14 mouse cellular contexts compared by ENCODE assay signal in genomic region chr11:50162338-50163050, GRCm38 (mm10). TPM values are rescaled to one million over a fixed set of nuclear protein-coding genes. Genes with fewer than 3 reads are reported as not detected.
DNase-seq lines count a peak whose midpoint lies in the region; ATAC-seq and TF ChIP-seq lines count a peak whose summit lies in the region.
"Had no signal": no experiment of that assay in that cellular context is flagged by ENCODE, and none has a peak within 500 bp of the region (broad histone marks: within the 10 kb centered on the region; RNA-seq: fewer than 3 reads in every experiment).

No protein-coding gene starts in this region.

- ATAC-seq in midbrain, embryonic 11.5 days (ENCODE audit: low FRiP score), result no peak
- no peak for ATAC-seq in midbrain, embryonic 16.5 days
- peak; percentile 28; the same call in 1 of the 2 replicates for ATAC-seq in liver, embryonic 16.5 days (ENCODE audit: low read depth)

- TF ChIP-seq CTCF in kidney, adult 2 months (conservative IDR thresholded peaks at IDR 0.05; ENCODE audit: insufficient read depth, insufficient read length, low read depth, low read length), result no peak

- TF ChIP-seq POLR2A in kidney, adult 2 months (IDR thresholded peaks at IDR 0.05; ENCODE audit: low read depth, low read length), result no peak

- DNase-seq in kidney, adult 2 months, result peak; percentile 46
- DNase-seq in kidney, adult 11 months, result no peak
- peak; percentile 41 for DNase-seq in midbrain, embryonic 11.5 days (ENCODE audit: low spot score, missing footprints)
- DNase-seq in frontal cortex, postnatal 36 days (ENCODE audit: low spot score in 2 of 2), result no peak
- DNase-seq in right cerebral cortex, postnatal 36 days (ENCODE audit: low spot score in 2 of 2), result no peak
- DNase-seq in hindbrain, embryonic 10.5 days (ENCODE audit: low spot score), result no peak
- DNase-seq: cerebellum, adult 11-12 months had no signal

- H3K4me1 ChIP-seq in kidney, adult 2 months (ENCODE audit: control insufficient read depth, insufficient read depth, low read length), result peaks cover 15% of the 10 kb centered on the region; the same call in 1 of the 2 replicates
- H3K4me1 ChIP-seq in midbrain, embryonic 11.5 days (ENCODE audit: control insufficient read depth, insufficient read depth, low read length), result no peaks in the 10 kb centered on the region
- H3K4me1 ChIP-seq in midbrain, embryonic 16.5 days (ENCODE audit: control insufficient read depth, insufficient read depth, low read length), result no peaks in the 10 kb centered on the region
- H3K4me1 ChIP-seq in liver, embryonic 16.5 days (ENCODE audit: control insufficient read depth, low read depth, low read length), result peaks cover 8% of the 10 kb centered on the region
- no peaks in the 10 kb centered on the region for H3K4me1 ChIP-seq in hindbrain, embryonic 10.5 days (replicated peaks)
- H3K4me1 ChIP-seq: embryonic facial prominence, embryonic 15.5 days; forebrain, embryonic 12.5 days; hindbrain, embryonic 15.5 days; midbrain, embryonic 13.5 days; neural tube, embryonic 13.5 days had no signal

- H3K36me3 ChIP-seq in kidney, adult 2 months (ENCODE audit: control insufficient read depth, insufficient read depth, low read length), result no peaks in the 10 kb centered on the region
- peaks cover 13% of the 10 kb centered on the region for H3K36me3 ChIP-seq in midbrain, embryonic 11.5 days (ENCODE audit: control insufficient read depth, insufficient read depth, low read length)
- H3K36me3 ChIP-seq in midbrain, embryonic 16.5 days (ENCODE audit: control insufficient read depth, insufficient read depth, low read length), result peaks cover 43% of the 10 kb centered on the region
- peaks cover 4% of the 10 kb centered on the region for H3K36me3 ChIP-seq in liver, embryonic 16.5 days (ENCODE audit: control insufficient read depth, insufficient read depth)
- H3K36me3 ChIP-seq in hindbrain, embryonic 10.5 days, result peaks cover 82% of the 10 kb centered on the region

- peak overlapping the region; percentile 6; the same call in 1 of the 2 replicates for H3K27ac ChIP-seq in kidney, adult 2 months (ENCODE audit: insufficient read depth, low read depth, low read length)
- no peak overlapping the region for H3K27ac ChIP-seq in midbrain, embryonic 11.5 days (ENCODE audit: low read depth, low read length)
- H3K27ac ChIP-seq in midbrain, embryonic 16.5 days (ENCODE audit: low read length), result no peak overlapping the region
- H3K27ac ChIP-seq in liver, embryonic 16.5 days (ENCODE audit: low read length), result no peak overlapping the region
- no peak overlapping the region for H3K27ac ChIP-seq in hindbrain, embryonic 10.5 days
- H3K27ac ChIP-seq: embryonic facial prominence, embryonic 15.5 days; forebrain, embryonic 12.5 days; hindbrain, embryonic 15.5 days; midbrain, embryonic 13.5 days; neural tube, embryonic 13.5 days had no signal

- H3K9ac ChIP-seq in midbrain, embryonic 11.5 days (ENCODE audit: low read length), result no peak overlapping the region
- H3K9ac ChIP-seq in midbrain, embryonic 16.5 days (ENCODE audit: low read depth, low read length), result no peak overlapping the region
- H3K9ac ChIP-seq in liver, embryonic 16.5 days (ENCODE audit: low read depth, low read length), result no peak overlapping the region
- H3K9ac ChIP-seq: embryonic facial prominence, embryonic 15.5 days; forebrain, embryonic 12.5 days; hindbrain, embryonic 15.5 days; midbrain, embryonic 13.5 days; neural tube, embryonic 13.5 days had no signal

- H3K9me3 ChIP-seq in midbrain, embryonic 11.5 days (ENCODE audit: control insufficient read depth, low read length), result no peaks in the 10 kb centered on the region
- H3K9me3 ChIP-seq in midbrain, embryonic 16.5 days (replicated peaks; ENCODE audit: control insufficient read depth, low read length, poor library complexity, severe bottlenecking), result no peaks in the 10 kb centered on the region
- no peaks in the 10 kb centered on the region for H3K9me3 ChIP-seq in liver, embryonic 16.5 days (replicated peaks; ENCODE audit: control insufficient read depth, low read length)
- H3K9me3 ChIP-seq in hindbrain, embryonic 10.5 days, result no peaks in the 10 kb centered on the region
- H3K9me3 ChIP-seq: embryonic facial prominence, embryonic 15.5 days; forebrain, embryonic 12.5 days; hindbrain, embryonic 15.5 days; midbrain, embryonic 13.5 days; neural tube, embryonic 13.5 days had no signal

- H3K4me3 ChIP-seq in kidney, adult 2 months (ENCODE audit: insufficient read depth, low read depth, low read length), result no peak overlapping the region
- H3K4me3 ChIP-seq in midbrain, embryonic 11.5 days (ENCODE audit: low read depth, low read length), result no peak overlapping the region
- H3K4me3 ChIP-seq in midbrain, embryonic 16.5 days (ENCODE audit: low read depth, low read length), result no peak overlapping the region
- H3K4me3 ChIP-seq in liver, embryonic 16.5 days (ENCODE audit: low read depth, low read length), result no peak overlapping the region
- no peak overlapping the region for H3K4me3 ChIP-seq in hindbrain, embryonic 10.5 days
- H3K4me3 ChIP-seq: embryonic facial prominence, embryonic 15.5 days; forebrain, embryonic 12.5 days; hindbrain, embryonic 15.5 days; midbrain, embryonic 13.5 days; neural tube, embryonic 13.5 days had no signal

- no peaks in the 10 kb centered on the region for H3K27me3 ChIP-seq in kidney, adult 2 months (replicated peaks; ENCODE audit: control insufficient read depth, insufficient read depth, low read length)
- H3K27me3 ChIP-seq in midbrain, embryonic 11.5 days (ENCODE audit: control insufficient read depth, insufficient read depth, low read length), result no peaks in the 10 kb centered on the region
- no peaks in the 10 kb centered on the region for H3K27me3 ChIP-seq in midbrain, embryonic 16.5 days (ENCODE audit: control insufficient read depth, insufficient read depth, low read depth, low read length)
- no peaks in the 10 kb centered on the region for H3K27me3 ChIP-seq in liver, embryonic 16.5 days (ENCODE audit: control insufficient read depth, insufficient read depth, low read depth, low read length)
- no peaks in the 10 kb centered on the region for H3K27me3 ChIP-seq in hindbrain, embryonic 10.5 days (ENCODE audit: insufficient read depth, poor library complexity, severe bottlenecking)
- H3K27me3 ChIP-seq: embryonic facial prominence, embryonic 15.5 days; forebrain, embryonic 12.5 days; hindbrain, embryonic 15.5 days; midbrain, embryonic 13.5 days; neural tube, embryonic 13.5 days had no signal

- no peak overlapping the region for H3K4me2 ChIP-seq in midbrain, embryonic 11.5 days
- no peak overlapping the region for H3K4me2 ChIP-seq in midbrain, embryonic 16.5 days (ENCODE audit: low read length)
- H3K4me2 ChIP-seq in liver, embryonic 16.5 days (ENCODE audit: low read depth, low read length), result no peak overlapping the region
- H3K4me2 ChIP-seq: embryonic facial prominence, embryonic 15.5 days; forebrain, embryonic 12.5 days; hindbrain, embryonic 15.5 days; midbrain, embryonic 13.5 days; neural tube, embryonic 13.5 days had no signal

- 98% methylated on average over 3 of the region's 3 CpGs for WGBS in kidney, adult 2 months
- WGBS in midbrain, embryonic 11.5 days, result 98% methylated on average over 3 of the region's 3 CpGs
- 92% methylated on average over 3 of the region's 3 CpGs for WGBS in midbrain, embryonic 16.5 days
- 66% methylated on average over 3 of the region's 3 CpGs for WGBS in liver, embryonic 16.5 days (ENCODE audit: insufficient replicate concordance)
- WGBS in hindbrain, embryonic 10.5 days, result 92% methylated on average over 3 of the region's 3 CpGs

RNA-seq across cellular contexts. Expression of gene Mrnip, which starts 11.8 kb away (rescaled TPM):
- 21.0 and 21.1 TPM in 2 replicates for polyA plus RNA-seq in kidney, adult 2 months (2012; rRNA removed)
- 20.0 and 22.8 TPM in 2 replicates for polyA plus RNA-seq in midbrain, embryonic 11.5 days (2014; fragmentation: Nextera tagmentation; extraction: Ambion mirVana)
- polyA plus RNA-seq in midbrain, embryonic 16.5 days (2015; fragmentation: Nextera tagmentation; extraction: Ambion mirVana), result 32.7 and 39.2 TPM in 2 replicates
- polyA plus RNA-seq in liver, embryonic 16.5 days (2015; fragmentation: Nextera tagmentation; extraction: Ambion mirVana), result 7.9 and 8.6 TPM in 2 replicates
- polyA plus RNA-seq in hindbrain, embryonic 10.5 days (2016; fragmentation: Nextera tagmentation; extraction: Ambion mirVana), result 23.1 and 26.1 TPM in 2 replicates

RNA-seq across cellular contexts. Expression of gene Tbc1d9b, which starts 31.3 kb away (rescaled TPM):
- polyA plus RNA-seq in kidney, adult 2 months (2012; rRNA removed), result 52.2 and 60.9 TPM in 2 replicates
- 27.6 and 30.0 TPM in 2 replicates for polyA plus RNA-seq in midbrain, embryonic 11.5 days (2014; fragmentation: Nextera tagmentation; extraction: Ambion mirVana)
- polyA plus RNA-seq in midbrain, embryonic 16.5 days (2015; fragmentation: Nextera tagmentation; extraction: Ambion mirVana), result 38.3 and 38.4 TPM in 2 replicates
- polyA plus RNA-seq in liver, embryonic 16.5 days (2015; fragmentation: Nextera tagmentation; extraction: Ambion mirVana), result 12.9 and 13.1 TPM in 2 replicates
- polyA plus RNA-seq in hindbrain, embryonic 10.5 days (2016; fragmentation: Nextera tagmentation; extraction: Ambion mirVana), result 39.3 and 40.9 TPM in 2 replicates

RNA-seq across cellular contexts. Expression of gene Sqstm1, which starts 48.1 kb away (rescaled TPM):
- 337 and 344 TPM in 2 replicates for polyA plus RNA-seq in kidney, adult 2 months (2012; rRNA removed)
- polyA plus RNA-seq in midbrain, embryonic 11.5 days (2014; fragmentation: Nextera tagmentation; extraction: Ambion mirVana), result 144 and 156 TPM in 2 replicates
- 374 and 394 TPM in 2 replicates for polyA plus RNA-seq in midbrain, embryonic 16.5 days (2015; fragmentation: Nextera tagmentation; extraction: Ambion mirVana)
- 165 and 182 TPM in 2 replicates for polyA plus RNA-seq in liver, embryonic 16.5 days (2015; fragmentation: Nextera tagmentation; extraction: Ambion mirVana)
- 147 and 210 TPM in 2 replicates for polyA plus RNA-seq in hindbrain, embryonic 10.5 days (2016; fragmentation: Nextera tagmentation; extraction: Ambion mirVana)

RNA-seq across cellular contexts. Expression of gene Mgat4b, which starts 48.2 kb away (rescaled TPM):
- 85.4 and 105 TPM in 2 replicates for polyA plus RNA-seq in kidney, adult 2 months (2012; rRNA removed)
- polyA plus RNA-seq in midbrain, embryonic 11.5 days (2014; fragmentation: Nextera tagmentation; extraction: Ambion mirVana), result 13.4 and 18.7 TPM in 2 replicates
- polyA plus RNA-seq in midbrain, embryonic 16.5 days (2015; fragmentation: Nextera tagmentation; extraction: Ambion mirVana), result 33.3 and 38.3 TPM in 2 replicates
- 2.2 and 3.1 TPM in 2 replicates for polyA plus RNA-seq in liver, embryonic 16.5 days (2015; fragmentation: Nextera tagmentation; extraction: Ambion mirVana)
- polyA plus RNA-seq in hindbrain, embryonic 10.5 days (2016; fragmentation: Nextera tagmentation; extraction: Ambion mirVana), result 21.5 and 29.9 TPM in 2 replicates

Comparison
In these comparisons a context has a peak if more than half of its experiments do, and no peak if none do; other contexts are left out.
1. DNase-seq: peak in kidney, adult 2 months (single experiment) and midbrain, embryonic 11.5 days (single experiment); none in kidney, adult 11 months (single experiment), frontal cortex, postnatal 36 days (0 of 2), right cerebral cortex, postnatal 36 days (0 of 2) and hindbrain, embryonic 10.5 days (single experiment).